Mouse (Mus musculus): ENCODE measurements around the gene Palmd. TPM values are rescaled to one million over a fixed set of nuclear protein-coding genes. Genes with fewer than 3 reads are reported as not detected.

Gene Palmd
- polyA plus RNA-seq (2014; fragmentation: Illumina TruSeq; extraction: RNeasy Lipid Tissue Mini Kit (QIAGEN cat#74804); ENCODE audit: low replicate concordance), result 3.7 TPM

GRCm38 (mm10) chr3:116968540-116968997 lies at the start of gene Palmd:
Gene Palmd, minus strand, starts transcription at chr3:116968987.

DNA sequence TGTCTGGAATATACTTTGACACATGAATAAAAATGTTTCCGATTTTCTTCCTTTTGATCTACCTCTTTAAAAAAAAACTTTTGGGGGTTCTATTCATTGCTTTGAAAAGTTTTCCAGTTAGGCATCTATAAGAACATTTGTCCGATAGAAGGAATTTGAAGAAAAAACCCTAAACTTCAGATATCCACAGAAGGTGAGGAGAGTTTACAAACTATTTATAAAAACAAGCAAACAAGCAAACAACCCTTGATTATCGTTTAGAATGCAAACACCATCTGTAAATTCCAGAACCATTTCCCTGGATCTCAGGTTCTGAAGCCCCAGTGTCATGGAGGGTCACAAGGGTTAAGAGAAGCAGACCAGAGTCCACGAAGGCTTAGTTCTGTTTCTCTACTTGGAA lies 820 bp downstream of the Palmd start, which contains the start of gene 4930455H04Rik:
Gene 4930455H04Rik (plus strand): TSS at position 301 of the 400 bp plus-strand sequence.

Other genes with a start within 250 kb of the Palmd start
- gene Agl, start 160.8 kb downstream of the Palmd start, polyA plus RNA-seq (2014; fragmentation: Illumina TruSeq; extraction: RNeasy Lipid Tissue Mini Kit (QIAGEN cat#74804); ENCODE audit: low replicate concordance), result 8.6 TPM
- gene Frrs1, start 109.5 kb downstream of the Palmd start, polyA plus RNA-seq (2014; fragmentation: Illumina TruSeq; extraction: RNeasy Lipid Tissue Mini Kit (QIAGEN cat#74804); ENCODE audit: low replicate concordance), result 10.2 TPM
- not detected for gene 4930455H04Rik, start 720 bp downstream of the Palmd start, polyA plus RNA-seq (2014; fragmentation: Illumina TruSeq; extraction: RNeasy Lipid Tissue Mini Kit (QIAGEN cat#74804); ENCODE audit: low replicate concordance)

Measured in small intestine, adult 10 weeks (tissue).